Mouse (Mus musculus) G1E (cell line): Measurements from ENCODE around the gene Afmid.

Experiments
- CTCF ChIP-seq: IDR thresholded peaks from 2 replicates; pipeline ENCODE4 v1.5.1; 2012; ENCODE audit warnings: low read depth, low read length, inconsistent platforms, mixed read lengths
- GATA2 ChIP-seq: IDR thresholded peaks from 2 replicates; pipeline ENCODE4 v1.6.1; 2012; ENCODE audit warnings: low read depth, low read length, inconsistent platforms, borderline replicate concordance
- POLR2AphosphoS5 ChIP-seq: IDR thresholded peaks from 2 replicates; pipeline ENCODE4 v1.6.1; 2012; ENCODE audit warnings: low read depth, low read length, inconsistent platforms; ENCODE audit not compliant: insufficient replicate concordance
- TAL1 ChIP-seq: conservative IDR thresholded peaks from 2 replicates; pipeline ENCODE4 v1.6.1; 2012; ENCODE audit warnings: low read depth, low read length, inconsistent platforms, mixed read lengths

DNA sequence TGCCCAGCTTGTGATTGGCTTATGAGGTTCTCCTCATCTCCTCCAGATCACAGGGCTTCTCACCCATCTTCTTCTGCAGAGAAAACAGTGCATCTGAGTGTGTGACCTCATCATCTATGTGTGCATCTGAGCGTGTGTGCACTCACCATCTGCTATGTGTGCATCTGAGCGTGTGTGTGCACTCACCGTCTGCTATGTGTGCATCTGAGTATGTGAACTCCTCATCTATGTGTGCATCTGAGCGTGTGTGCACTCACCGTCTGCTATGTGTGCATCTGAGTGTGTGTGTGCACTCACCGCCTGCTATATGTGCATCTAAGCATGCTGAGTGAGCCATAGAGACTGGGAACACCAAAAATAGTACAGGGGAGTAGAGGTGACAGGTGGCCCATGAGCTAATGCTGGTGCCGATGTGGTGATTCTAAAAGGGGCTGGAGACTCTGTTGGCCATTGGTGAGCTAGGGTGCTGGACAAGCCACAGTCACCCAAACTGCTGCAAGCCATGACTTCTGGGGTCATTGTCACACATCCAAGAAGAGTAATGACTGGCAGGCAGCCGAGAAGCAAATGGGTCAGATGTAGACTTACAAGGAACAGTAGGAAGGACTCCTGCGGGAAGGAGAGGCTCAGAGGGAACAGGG lies 54.7 kb downstream of the Afmid start:
- no peak for TF ChIP-seq CTCF
- no peak for TF ChIP-seq GATA2
- no peak for TF ChIP-seq TAL1
- TF ChIP-seq POLR2AphosphoS5, result no peak
